Mouse (Mus musculus) embryonic facial prominence, embryonic 15.5 days (tissue): ENCODE results near the gene Memo1. TPM values are rescaled to one million over a fixed set of nuclear protein-coding genes. Genes with fewer than 3 reads are reported as not detected.

Experiments
- ATAC-seq: fragments of 200-750 bp; cut with Nextera tagmentation; 2 replicates; pipeline ENCODE4 v1.8.0; 2017; ENCODE audit warnings: low read depth, moderate TSS enrichment; ENCODE audit not compliant: insufficient number of reproducible peaks, low FRiP score, low TSS enrichment
- H3K27ac ChIP-seq: fragments of 300-500 bp; sonication (generic); replicated peaks from 2 replicates; pipeline ENCODE4 v1.5.1; 2015; ENCODE audit warnings: mild to moderate bottlenecking, inconsistent platforms
- H3K27me3 ChIP-seq: fragments of 300-500 bp; sonication (generic); 2 replicates; pipeline ENCODE4 v1.6.1; 2015; ENCODE audit warnings: inconsistent platforms
- H3K36me3 ChIP-seq: fragments of 300-500 bp; sonication (generic); 2 replicates; pipeline ENCODE4 v1.6.1; 2015; ENCODE audit warnings: mild to moderate bottlenecking, inconsistent platforms
- H3K4me1 ChIP-seq: fragments of 300-500 bp; sonication (generic); 2 replicates; pipeline ENCODE4 v1.6.1; 2015; ENCODE audit warnings: inconsistent platforms
- H3K4me2 ChIP-seq: fragments of 300-500 bp; sonication (generic); replicated peaks from 2 replicates; pipeline ENCODE4 v1.6.1; 2015; ENCODE audit warnings: mild to moderate bottlenecking, inconsistent platforms
- H3K4me3 ChIP-seq: fragments of 300-500 bp; sonication (generic); replicated peaks from 2 replicates; pipeline ENCODE4 v1.5.1; 2015; ENCODE audit warnings: mild to moderate bottlenecking, inconsistent platforms
- H3K9ac ChIP-seq: fragments of 300-500 bp; sonication (generic); 2 replicates; pipeline ENCODE4 v1.6.1; 2015; ENCODE audit warnings: inconsistent platforms
- H3K9me3 ChIP-seq: fragments of 300-500 bp; sonication (generic); replicated peaks from 2 replicates; pipeline ENCODE4 v1.6.1; 2016; ENCODE audit warnings: inconsistent platforms
- WGBS: fragments of 180-500 bp; shearing (Covaris S2); methylation state at CpG from one replicate; pipeline ENCODE4 v1.1.7; 2015; 5-methylcytosine and 5-hydroxymethylcytosine counted together
- polyA plus RNA-seq: library from polyadenylated mRNA; unstranded; fragments of >200 nt; fragmentation: Nextera tagmentation; extraction: Ambion mirVana; gene quantifications from 2 replicates; pipeline ENCODE4 v1.2.1, GENCODE M21; 2015

Gene Memo1
- polyA plus RNA-seq, 1 experiment from 2014 or later, result 83.1 TPM

DNA sequence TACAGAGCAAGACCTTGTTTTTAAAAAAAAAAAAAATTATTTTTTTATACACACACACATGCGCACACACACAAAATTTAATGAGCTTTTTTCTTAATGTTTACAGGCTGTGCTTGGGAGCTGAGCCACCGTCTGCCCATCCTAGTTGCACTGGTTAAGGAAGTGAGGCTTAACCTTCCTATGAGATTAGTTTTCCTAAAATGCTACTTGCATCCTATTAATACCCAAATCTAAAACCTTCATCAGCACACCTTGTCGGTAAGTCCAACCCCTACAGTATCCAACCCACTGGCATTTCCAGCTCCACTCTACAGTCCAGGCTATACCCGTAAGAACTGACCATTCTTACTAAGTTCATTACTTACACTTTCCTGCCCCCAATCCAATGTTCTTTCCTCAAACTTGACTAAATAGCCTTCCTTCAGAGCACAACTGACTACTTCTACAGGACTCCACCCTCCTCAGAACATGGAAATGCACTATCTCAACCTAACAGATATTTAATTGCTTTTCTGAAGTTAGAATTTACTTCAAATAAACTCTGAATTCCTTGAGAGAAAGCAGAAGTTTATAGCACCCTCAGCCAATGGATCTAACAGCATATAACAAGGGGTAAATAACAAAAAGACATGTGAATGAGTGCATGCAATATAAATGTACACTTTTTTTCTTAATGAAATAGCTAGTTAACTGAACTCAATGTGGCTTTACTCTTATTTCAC is 3.5 kb downstream of the Memo1 start:
- no peak overlapping the region for H3K27ac ChIP-seq
- 76% methylated on average over 4 of the region's 4 CpGs for WGBS
- ATAC-seq, result no peak
- no peak overlapping the region for H3K4me2 ChIP-seq
- H3K9ac ChIP-seq, result no peak overlapping the region
- H3K27me3 ChIP-seq, result no peaks in the 10 kb centered on the region
- peaks cover 14% of the 10 kb centered on the region for H3K4me1 ChIP-seq
- peaks cover 4% of the 10 kb centered on the region; the same call in 1 of the 2 replicates for H3K36me3 ChIP-seq
- no peaks in the 10 kb centered on the region for H3K9me3 ChIP-seq
- no peak overlapping the region for H3K4me3 ChIP-seq

DNA sequence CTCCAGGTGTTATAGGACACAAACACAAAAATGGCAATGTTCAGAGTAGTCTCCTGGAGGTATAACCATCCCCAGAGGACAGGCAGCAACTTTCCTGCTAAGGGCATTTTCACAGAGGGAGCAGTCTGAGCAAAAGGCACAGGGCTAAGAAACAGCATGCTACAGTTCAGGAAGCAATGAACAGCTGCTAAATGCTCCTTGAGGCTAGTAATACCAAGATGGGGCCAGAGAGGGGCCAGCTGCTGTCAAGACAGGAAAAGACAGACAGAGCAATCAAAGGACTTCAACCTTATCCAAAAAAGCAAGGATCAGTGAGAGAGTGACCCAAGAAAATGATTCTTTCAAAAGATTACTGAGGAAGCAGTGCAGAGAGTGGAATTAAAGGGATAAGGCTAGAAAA is 4.5 kb downstream of the Memo1 start:
- no peaks in the 10 kb centered on the region for H3K9me3 ChIP-seq
- no peak overlapping the region for H3K27ac ChIP-seq

DNA sequence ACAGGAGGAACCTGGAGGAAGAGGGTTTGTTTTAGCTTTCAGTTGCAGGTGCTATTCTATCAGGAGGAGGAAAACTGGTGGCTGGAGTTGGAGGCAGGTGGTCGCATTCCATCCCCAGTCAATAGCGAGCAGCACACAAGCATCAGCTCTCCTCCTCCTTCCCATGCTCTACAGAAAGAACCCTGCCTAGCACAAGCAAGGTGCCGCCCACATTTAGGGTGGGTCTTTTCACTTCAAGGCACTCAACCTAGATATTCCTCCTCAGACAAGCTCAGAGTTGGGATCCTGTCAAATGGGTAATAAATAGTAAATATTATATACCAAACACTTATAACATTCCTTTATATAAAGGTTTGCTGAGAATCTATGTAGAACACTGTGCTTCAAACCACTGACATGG is 5.1 kb downstream of the Memo1 start:
- no peak overlapping the region for H3K4me3 ChIP-seq
- no peaks in the 10 kb centered on the region for H3K9me3 ChIP-seq
- 79% methylated on average over 3 of the region's 3 CpGs for whole genome bisulfite sequencing
- peaks cover 4% of the 10 kb centered on the region; the same call in 1 of the 2 replicates for H3K36me3 ChIP-seq
- no peaks in the 10 kb centered on the region for H3K27me3 ChIP-seq
- ATAC-seq, result no peak
- H3K4me1 ChIP-seq, result peaks cover 14% of the 10 kb centered on the region
- H3K9ac ChIP-seq, result no peak overlapping the region
- no peak overlapping the region for H3K4me2 ChIP-seq
- no peak overlapping the region for H3K27ac ChIP-seq

More for the DNA sequence above, 4.5 kb downstream of the Memo1 start:
- ATAC-seq, result no peak
- H3K9ac ChIP-seq, result no peak overlapping the region
- H3K27me3 ChIP-seq, result no peaks in the 10 kb centered on the region
- H3K4me1 ChIP-seq, result peaks cover 14% of the 10 kb centered on the region
- peaks cover 4% of the 10 kb centered on the region; the same call in 1 of the 2 replicates for H3K36me3 ChIP-seq
- H3K4me3 ChIP-seq, result no peak overlapping the region
- no peak overlapping the region for H3K4me2 ChIP-seq

DNA sequence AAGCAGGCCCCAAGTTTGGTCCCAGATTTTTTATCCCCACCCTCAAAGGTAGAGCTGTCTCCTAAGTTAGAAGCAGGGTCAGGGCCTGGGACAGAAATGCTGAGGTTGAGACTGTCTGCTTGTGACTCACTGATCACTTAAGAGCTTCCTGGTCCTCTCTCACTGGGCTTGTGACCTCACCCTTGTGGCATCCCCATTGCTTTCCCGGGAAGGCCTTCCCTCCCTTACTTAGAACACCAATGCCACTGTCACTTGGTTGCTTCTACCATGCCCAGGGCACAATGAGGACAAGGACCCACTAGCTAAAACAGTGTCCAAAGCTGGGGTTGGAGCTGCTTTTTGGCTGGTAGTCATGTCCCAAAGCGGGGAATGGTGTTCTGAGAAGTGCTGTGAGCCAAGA is 6.7 kb downstream of the Memo1 start:
- no peaks in the 10 kb centered on the region for H3K9me3 ChIP-seq
- no peaks in the 10 kb centered on the region for H3K27me3 ChIP-seq
- H3K36me3 ChIP-seq, result peaks cover 4% of the 10 kb centered on the region; the same call in 1 of the 2 replicates
- 82% methylated on average over 2 of the region's 2 CpGs for WGBS
- H3K4me1 ChIP-seq, result peaks cover 14% of the 10 kb centered on the region
- H3K4me2 ChIP-seq, result no peak overlapping the region
- H3K9ac ChIP-seq, result no peak overlapping the region
- no peak for ATAC-seq
- no peak overlapping the region for H3K4me3 ChIP-seq
- H3K27ac ChIP-seq, result no peak overlapping the region

DNA sequence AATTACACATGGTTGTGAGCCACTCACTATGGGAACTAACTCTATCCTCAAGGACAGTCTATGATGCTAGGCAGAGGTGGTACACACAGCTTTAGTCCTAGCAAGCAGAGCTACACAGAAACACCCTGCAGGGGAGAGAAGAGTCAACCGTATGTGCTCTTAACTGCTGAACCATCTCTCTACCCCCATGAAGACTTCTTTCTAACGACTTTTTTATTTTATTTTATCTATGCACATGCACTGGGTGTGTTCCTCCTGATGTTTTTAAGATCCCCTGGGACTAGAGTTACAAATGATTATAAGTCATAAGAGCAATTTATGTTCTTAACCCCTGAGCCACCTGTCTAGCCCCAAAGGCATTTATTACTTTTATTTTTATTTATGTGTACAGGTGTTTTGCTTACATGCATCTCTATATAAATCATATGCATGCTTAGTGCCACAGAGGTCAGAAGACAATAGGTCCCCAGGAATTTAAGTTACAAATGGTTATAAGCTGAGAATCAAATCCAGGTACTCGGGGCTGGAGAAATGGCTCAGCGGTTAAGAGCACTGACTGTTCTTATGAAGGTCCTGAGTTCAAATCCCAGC is 9.1 kb downstream of the Memo1 start:
- no peak overlapping the region for H3K9ac ChIP-seq
- 75% methylated on average over 4 of the region's 4 CpGs for WGBS
- H3K27me3 ChIP-seq, result no peaks in the 10 kb centered on the region
- no peak for ATAC-seq
- no peak overlapping the region for H3K4me2 ChIP-seq
- no peaks in the 10 kb centered on the region for H3K9me3 ChIP-seq
- H3K36me3 ChIP-seq, result peaks cover 4% of the 10 kb centered on the region; the same call in 1 of the 2 replicates
- H3K27ac ChIP-seq, result no peak overlapping the region
- H3K4me1 ChIP-seq, result peaks cover 5% of the 10 kb centered on the region
- H3K4me3 ChIP-seq, result no peak overlapping the region

DNA sequence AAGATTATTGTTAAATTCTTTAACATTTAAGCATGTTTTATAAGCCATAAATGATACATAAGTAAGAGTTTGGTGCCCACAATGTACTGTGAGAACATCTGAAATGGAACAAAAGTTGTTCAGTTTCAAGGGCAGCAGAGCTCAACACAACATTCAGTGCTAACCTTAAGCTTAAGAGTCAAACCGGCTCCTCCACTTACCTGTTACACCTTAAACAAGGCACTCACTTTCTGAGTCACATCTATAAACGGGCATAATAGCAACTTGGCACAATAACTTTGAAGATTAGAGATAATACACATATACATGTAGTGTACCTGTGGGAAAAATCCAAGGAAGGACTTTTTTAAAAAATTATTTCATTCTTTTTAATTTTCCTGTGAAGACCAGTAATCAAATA is 9.6 kb downstream of the Memo1 start:
- WGBS, result 73% methylated on average over 2 of the region's 2 CpGs
- Histone ChIP-seq H3K27me3 (no peaks in the 10 kb centered on the region), H3K27ac (no peak overlapping the region)

DNA sequence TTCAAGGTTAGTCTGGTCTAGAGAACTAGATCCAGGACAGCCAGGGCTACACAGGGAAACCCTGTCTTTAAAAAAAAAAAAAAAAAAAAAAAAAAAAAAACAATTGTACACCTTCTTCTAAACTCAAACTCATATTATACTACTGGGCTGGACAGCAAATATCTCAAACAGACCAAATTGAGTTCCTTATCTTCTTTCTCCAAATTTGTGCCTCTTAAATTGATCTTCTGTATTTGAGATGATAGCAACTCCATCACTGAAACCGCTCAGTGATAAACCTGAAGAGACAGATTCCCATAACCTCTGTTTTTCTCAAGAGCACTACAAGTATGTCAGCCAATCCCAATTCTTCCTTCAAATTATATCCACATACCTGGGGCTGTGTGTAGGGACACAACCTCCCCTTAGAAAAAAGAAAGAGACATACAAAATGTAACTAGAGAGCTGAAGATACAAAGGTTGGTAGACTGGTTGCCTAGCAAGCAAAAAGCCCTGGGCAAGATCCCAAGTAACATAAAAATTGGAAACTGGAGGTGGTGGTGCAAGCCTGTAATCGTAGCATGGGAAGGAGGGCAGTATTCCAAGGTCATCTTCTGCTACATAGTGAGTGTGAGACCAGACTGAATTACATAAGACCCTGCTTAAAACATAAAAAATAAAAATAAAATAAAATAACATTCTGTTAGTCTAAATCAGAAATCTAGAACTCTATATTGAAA is 10.8 kb downstream of the Memo1 start:
- Histone ChIP-seq H3K9ac (no peak overlapping the region), H3K36me3 (peaks cover 4% of the 10 kb centered on the region; the same call in 1 of the 2 replicates), H3K4me3 (no peak overlapping the region), H3K27ac (no peak overlapping the region), H3K4me1 (no peaks in the 10 kb centered on the region; the same call in 1 of the 2 replicates), H3K9me3 (no peaks in the 10 kb centered on the region), H3K27me3 (no peaks in the 10 kb centered on the region), H3K4me2 (no peak overlapping the region)
- WGBS, result 82% methylated on average over 2 of the region's 2 CpGs
- no peak for ATAC-seq

More for the DNA sequence above, 9.6 kb downstream of the Memo1 start:
- no peak for ATAC-seq
- Histone ChIP-seq H3K4me3 (no peak overlapping the region), H3K9ac (no peak overlapping the region), H3K4me2 (no peak overlapping the region), H3K9me3 (no peaks in the 10 kb centered on the region), H3K4me1 (peaks cover under 1% of the 10 kb centered on the region; the same call in 1 of the 2 replicates), H3K36me3 (peaks cover 4% of the 10 kb centered on the region; the same call in 1 of the 2 replicates)

DNA sequence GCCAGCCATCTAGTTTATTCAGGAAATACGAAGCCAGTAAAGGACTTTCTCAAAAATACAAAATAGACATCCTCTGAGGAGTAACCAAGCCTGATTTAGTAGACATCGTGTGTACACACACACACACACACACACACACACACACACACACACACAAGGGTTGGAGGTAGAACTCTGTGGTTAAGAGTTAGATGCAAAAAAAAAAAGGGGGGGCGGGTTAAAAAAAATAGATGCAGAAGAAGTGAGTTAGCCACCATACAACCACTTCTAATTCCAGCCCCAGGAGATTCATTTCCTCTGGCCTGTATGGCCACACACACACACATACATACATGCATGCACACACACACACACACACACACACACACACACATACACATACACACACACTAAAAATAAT is 13.3 kb downstream of the Memo1 start:
- Histone ChIP-seq H3K4me2 (no peak overlapping the region), H3K27me3 (no peaks in the 10 kb centered on the region), H3K9ac (no peak overlapping the region), H3K4me1 (peaks cover 4% of the 10 kb centered on the region; the same call in 1 of the 2 replicates), H3K9me3 (no peaks in the 10 kb centered on the region), H3K4me3 (no peak overlapping the region), H3K27ac (no peak overlapping the region), H3K36me3 (no peaks in the 10 kb centered on the region)
- WGBS, result 81% methylated on average over 3 of the region's 3 CpGs
- ATAC-seq, result no peak

DNA sequence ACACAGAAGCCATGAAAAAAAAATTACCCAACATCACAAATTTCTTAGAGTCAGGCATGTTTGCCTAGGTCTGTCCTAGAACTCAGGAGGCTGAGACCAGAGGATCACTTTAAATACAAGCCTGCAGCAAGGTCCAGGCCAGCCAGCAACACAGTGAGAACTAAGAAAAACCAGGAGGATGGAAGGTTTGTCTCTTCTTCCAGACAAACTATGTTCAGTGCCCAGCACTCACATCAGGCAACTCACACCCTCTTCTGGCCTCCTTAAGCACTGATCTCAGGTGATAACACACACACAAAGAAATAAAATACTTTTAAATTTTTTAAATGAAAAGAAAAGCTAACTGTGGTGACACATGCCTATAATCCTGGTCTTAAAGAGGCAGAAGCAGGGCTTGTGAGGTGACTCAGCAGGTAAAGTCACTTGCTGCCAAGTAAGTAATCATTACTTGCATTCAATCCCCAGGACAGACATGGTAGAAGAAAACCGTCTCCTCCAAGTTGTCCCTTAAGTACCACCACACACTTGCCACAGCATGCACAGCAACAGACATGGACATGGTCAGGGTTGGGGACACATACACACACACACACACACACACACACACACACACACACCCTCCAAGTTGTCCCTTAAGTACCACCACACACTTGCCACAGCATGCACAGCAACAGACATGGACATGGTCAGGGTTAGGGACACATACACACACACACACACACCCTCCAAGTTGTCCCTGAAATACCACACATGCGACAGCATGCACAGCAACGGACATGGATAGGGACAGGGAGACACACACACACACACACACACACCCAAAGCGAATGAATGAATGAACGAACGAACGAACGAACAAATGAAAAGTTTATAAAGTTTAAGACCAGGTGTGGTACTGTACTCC is 16.1 kb downstream of the Memo1 start:
- no peaks in the 10 kb centered on the region for H3K27me3 ChIP-seq
- ATAC-seq, result no peak
- WGBS, result 91% methylated on average over 8 of the region's 8 CpGs
- H3K9ac ChIP-seq, result no peak overlapping the region
- no peaks in the 10 kb centered on the region for H3K9me3 ChIP-seq
- 0 out of 2 replicates have a peak, but pooled peaks cover 4% of the 10 kb centered on the region for H3K36me3 ChIP-seq
- peaks cover 4% of the 10 kb centered on the region; the same call in 1 of the 2 replicates for H3K4me1 ChIP-seq
- H3K27ac ChIP-seq, result no peak overlapping the region
- H3K4me3 ChIP-seq, result no peak overlapping the region
- H3K4me2 ChIP-seq, result no peak overlapping the region

DNA sequence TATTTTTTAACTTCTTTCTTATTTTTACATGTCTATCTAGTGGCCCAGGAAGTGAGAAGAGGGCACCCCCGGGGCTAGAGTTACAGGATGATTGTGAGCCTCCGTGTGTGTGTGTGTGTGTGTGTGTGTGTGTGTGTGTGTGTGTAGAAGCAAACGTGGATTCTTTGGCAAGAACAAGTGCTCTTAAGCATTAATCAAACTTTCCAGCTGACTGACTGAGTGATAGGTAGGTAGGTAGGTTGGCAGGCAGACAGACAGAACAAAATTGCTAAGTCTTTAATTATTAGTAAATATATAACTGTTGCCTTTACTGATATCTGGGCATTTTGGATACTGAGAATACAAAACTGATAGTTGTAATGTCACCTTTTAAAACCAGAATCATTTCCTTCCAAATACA is 20.9 kb downstream of the Memo1 start:
- no peak overlapping the region for H3K4me2 ChIP-seq
- H3K4me1 ChIP-seq, result peaks cover 7% of the 10 kb centered on the region; the same call in 1 of the 2 replicates
- H3K9ac ChIP-seq, result no peak overlapping the region
- H3K27me3 ChIP-seq, result no peaks in the 10 kb centered on the region
- H3K36me3 ChIP-seq, result 0 out of 2 replicates have a peak, but pooled peaks cover 4% of the 10 kb centered on the region
- no peak overlapping the region for H3K27ac ChIP-seq
- no peak for ATAC-seq
- H3K4me3 ChIP-seq, result no peak overlapping the region
- WGBS, result 76% methylated on average over 3 of the region's 3 CpGs
- H3K9me3 ChIP-seq, result no peaks in the 10 kb centered on the region
